Mouse (Mus musculus): ENCODE results near the gene Shld1. TPM values are rescaled to one million over a fixed set of nuclear protein-coding genes. Genes with fewer than 3 reads are reported as not detected.

Shld1 gene
- total and polyA plus RNA-seq, 2 experiments = 8.7 to 14.1 TPM

- Histone ChIP-seq H3K27me3 (ENCODE audit: control insufficient read depth, insufficient read depth, low read length) (no peaks in the 10 kb centered on the region), H3K4me3 (ENCODE audit: insufficient read depth, low read depth, low read length) (no peak overlapping the region), H3K27ac (replicated peaks; ENCODE audit: insufficient read depth, low read depth, low read length) (no peak overlapping the region), H3K36me3 (ENCODE audit: control insufficient read depth, insufficient read depth, low read length) (no peaks in the 10 kb centered on the region), H3K4me1 (ENCODE audit: control insufficient read depth, insufficient read depth, low read length) (no peaks in the 10 kb centered on the region), H3K9ac (ENCODE audit: low read depth, low read length) (no peak overlapping the region), H3K79me2 (ENCODE audit: control insufficient read depth, insufficient read depth, low read length) (no peaks in the 10 kb centered on the region)
- no peak for TF ChIP-seq POLR2A (IDR thresholded peaks at IDR 0.05; ENCODE audit: extremely low read depth, insufficient read depth, low read length)
- no peak for TF ChIP-seq CTCF (IDR thresholded peaks at IDR 0.05; ENCODE audit: low read depth, low read length)
- no peak for DNase-seq (ENCODE audit: extremely low read depth, low read depth, low spot score)
- 80% methylated on average over 8 of the region's 8 CpGs for WGBS
Measured at GRCm38 (mm10) chr2:132741862-132742347, 55.2 kb downstream of the Shld1 start.

GRCm38 (mm10) chr2:132744866-132745265 lies 58.1 kb downstream of the Shld1 start:
- no peak for DNase-seq (ENCODE audit: extremely low read depth, low read depth, low spot score)
- no peaks in the 10 kb centered on the region for H3K4me1 ChIP-seq (ENCODE audit: control insufficient read depth, insufficient read depth, low read length)
- no peaks in the 10 kb centered on the region for H3K27me3 ChIP-seq (ENCODE audit: control insufficient read depth, insufficient read depth, low read length)
- no peaks in the 10 kb centered on the region for H3K79me2 ChIP-seq (ENCODE audit: control insufficient read depth, insufficient read depth, low read length)
- no peak for TF ChIP-seq CTCF (IDR thresholded peaks at IDR 0.05; ENCODE audit: low read depth, low read length)
- TF ChIP-seq POLR2A (IDR thresholded peaks at IDR 0.05; ENCODE audit: extremely low read depth, insufficient read depth, low read length) = no peak
- 93% methylated on average over 5 of the region's 5 CpGs for WGBS
- H3K9ac ChIP-seq (ENCODE audit: low read depth, low read length) = no peak overlapping the region
- H3K36me3 ChIP-seq (ENCODE audit: control insufficient read depth, insufficient read depth, low read length) = no peaks in the 10 kb centered on the region; the same call in 1 of the 2 replicates
- no peak overlapping the region for H3K4me3 ChIP-seq (ENCODE audit: insufficient read depth, low read depth, low read length)
- H3K27ac ChIP-seq (replicated peaks; ENCODE audit: insufficient read depth, low read depth, low read length) = no peak overlapping the region

- no peaks in the 10 kb centered on the region for H3K27me3 ChIP-seq (ENCODE audit: control insufficient read depth, insufficient read depth, low read length)
- no peak for DNase-seq (ENCODE audit: extremely low read depth, low read depth, low spot score)
- no peak overlapping the region for H3K4me3 ChIP-seq (ENCODE audit: insufficient read depth, low read depth, low read length)
- H3K4me1 ChIP-seq (ENCODE audit: control insufficient read depth, insufficient read depth, low read length) = no peaks in the 10 kb centered on the region
- no peaks in the 10 kb centered on the region; the same call in 1 of the 2 replicates for H3K36me3 ChIP-seq (ENCODE audit: control insufficient read depth, insufficient read depth, low read length)
- H3K9ac ChIP-seq (ENCODE audit: low read depth, low read length) = no peak overlapping the region
- no peaks in the 10 kb centered on the region for H3K79me2 ChIP-seq (ENCODE audit: control insufficient read depth, insufficient read depth, low read length)
- WGBS = 93% methylated on average over 3 of the region's 3 CpGs
- no peak for TF ChIP-seq CTCF (IDR thresholded peaks at IDR 0.05; ENCODE audit: low read depth, low read length)
- no peak for TF ChIP-seq POLR2A (IDR thresholded peaks at IDR 0.05; ENCODE audit: extremely low read depth, insufficient read depth, low read length)
- no peak overlapping the region for H3K27ac ChIP-seq (replicated peaks; ENCODE audit: insufficient read depth, low read depth, low read length)
Measured at GRCm38 (mm10) chr2:132746108-132746507, 59.4 kb downstream of the Shld1 start.

DNA sequence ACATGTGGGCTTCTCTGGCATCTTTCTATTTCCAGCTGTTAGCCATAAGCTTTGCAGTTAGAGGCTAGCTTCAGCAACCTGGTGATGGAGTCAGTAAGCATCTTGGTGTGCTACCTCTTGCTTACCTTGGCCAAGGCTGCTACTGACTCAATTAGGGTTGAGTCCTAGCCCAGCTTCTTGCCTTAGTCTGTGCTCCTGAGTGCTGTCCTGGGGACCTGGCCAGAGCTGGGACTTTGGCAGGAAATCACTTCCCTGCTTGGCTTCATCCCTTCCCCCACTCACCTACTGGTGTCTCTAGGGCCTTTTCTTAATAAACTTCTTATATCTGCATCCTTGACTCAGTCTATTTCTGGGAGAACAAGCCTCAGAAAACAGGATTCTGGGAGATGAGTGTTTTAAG lies 64.0 kb downstream of the Shld1 start:
- Histone ChIP-seq H3K27me3 (ENCODE audit: control insufficient read depth, insufficient read depth, low read length) (no peaks in the 10 kb centered on the region), H3K27ac (replicated peaks; ENCODE audit: insufficient read depth, low read depth, low read length) (no peak overlapping the region), H3K9ac (ENCODE audit: low read depth, low read length) (no peak overlapping the region), H3K79me2 (ENCODE audit: control insufficient read depth, insufficient read depth, low read length) (no peaks in the 10 kb centered on the region), H3K4me1 (ENCODE audit: control insufficient read depth, insufficient read depth, low read length) (no peaks in the 10 kb centered on the region), H3K36me3 (ENCODE audit: control insufficient read depth, insufficient read depth, low read length) (no peaks in the 10 kb centered on the region; the same call in 1 of the 2 replicates), H3K4me3 (ENCODE audit: insufficient read depth, low read depth, low read length) (no peak overlapping the region)
- TF ChIP-seq POLR2A (IDR thresholded peaks at IDR 0.05; ENCODE audit: extremely low read depth, insufficient read depth, low read length) (no peak), CTCF (IDR thresholded peaks at IDR 0.05; ENCODE audit: low read depth, low read length) (no peak)
- no peak for DNase-seq (ENCODE audit: extremely low read depth, low read depth, low spot score)

DNA sequence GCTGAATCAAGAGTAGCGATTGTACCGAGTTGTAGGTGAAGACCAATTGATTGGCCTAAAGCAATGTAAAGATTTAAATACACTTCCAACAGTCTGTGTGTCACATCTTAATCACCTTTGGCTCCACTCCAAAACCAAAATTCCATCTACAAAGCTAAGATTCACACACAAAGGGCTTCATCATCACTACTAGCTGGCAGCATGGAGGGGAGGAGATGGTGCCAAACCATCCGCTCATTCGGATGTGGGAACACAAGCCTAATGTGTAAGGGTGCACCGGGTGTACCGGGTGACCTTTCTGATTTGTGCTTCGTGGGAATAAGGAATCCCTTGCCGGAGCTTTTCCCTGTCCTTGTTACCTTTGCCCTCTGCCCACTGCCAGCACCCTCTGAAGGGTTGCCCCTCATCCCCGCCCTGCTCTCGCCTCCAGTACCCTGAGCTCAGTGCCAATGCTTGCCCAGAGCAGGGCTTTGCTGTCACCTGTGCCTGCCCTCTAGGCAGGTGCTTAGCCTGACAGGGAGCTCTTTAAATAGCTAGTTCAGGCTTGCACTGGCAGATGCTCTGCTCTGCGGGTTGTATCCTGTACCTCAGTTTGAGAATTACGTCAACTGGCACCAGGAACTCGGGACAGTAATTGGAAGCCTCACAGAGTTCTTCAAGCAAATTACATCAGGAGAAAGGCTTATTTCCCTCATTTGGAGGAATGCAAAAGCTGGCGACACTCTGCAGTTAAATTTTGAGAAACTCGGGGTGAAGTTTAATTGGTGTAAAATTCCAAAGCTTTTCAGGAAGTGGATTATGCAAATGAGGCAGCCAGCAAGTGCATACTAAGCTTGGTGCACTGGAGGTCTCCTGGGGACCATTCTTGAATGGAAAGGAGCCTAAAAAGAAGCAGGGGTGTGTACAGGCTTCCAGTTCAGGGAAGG lies 64.7 kb downstream of the Shld1 start:
- no peaks in the 10 kb centered on the region for H3K4me1 ChIP-seq (ENCODE audit: control insufficient read depth, insufficient read depth, low read length)
- no peaks in the 10 kb centered on the region for H3K27me3 ChIP-seq (ENCODE audit: control insufficient read depth, insufficient read depth, low read length)
- H3K27ac ChIP-seq (replicated peaks; ENCODE audit: insufficient read depth, low read depth, low read length) = no peak overlapping the region
- no peak overlapping the region for H3K4me3 ChIP-seq (ENCODE audit: insufficient read depth, low read depth, low read length)
- no peak for TF ChIP-seq CTCF (IDR thresholded peaks at IDR 0.05; ENCODE audit: low read depth, low read length)
- H3K79me2 ChIP-seq (ENCODE audit: control insufficient read depth, insufficient read depth, low read length) = no peaks in the 10 kb centered on the region
- no peaks in the 10 kb centered on the region; the same call in 1 of the 2 replicates for H3K36me3 ChIP-seq (ENCODE audit: control insufficient read depth, insufficient read depth, low read length)
- no peak overlapping the region for H3K9ac ChIP-seq (ENCODE audit: low read depth, low read length)
- WGBS = 88% methylated on average over 15 of the region's 15 CpGs
- DNase-seq (ENCODE audit: extremely low read depth, low read depth, low spot score) = no peak

- no peak overlapping the region for H3K4me3 ChIP-seq (ENCODE audit: insufficient read depth, low read depth, low read length)
- no peaks in the 10 kb centered on the region for H3K79me2 ChIP-seq (ENCODE audit: control insufficient read depth, insufficient read depth, low read length)
- no peak overlapping the region for H3K27ac ChIP-seq (replicated peaks; ENCODE audit: insufficient read depth, low read depth, low read length)
- WGBS = 79% methylated on average over 2 of the region's 2 CpGs
- no peak for DNase-seq (ENCODE audit: extremely low read depth, low read depth, low spot score)
- H3K9ac ChIP-seq (ENCODE audit: low read depth, low read length) = no peak overlapping the region
- H3K4me1 ChIP-seq (ENCODE audit: control insufficient read depth, insufficient read depth, low read length) = no peaks in the 10 kb centered on the region
- TF ChIP-seq POLR2A (IDR thresholded peaks at IDR 0.05; ENCODE audit: extremely low read depth, insufficient read depth, low read length) (no peak), CTCF (IDR thresholded peaks at IDR 0.05; ENCODE audit: low read depth, low read length) (no peak)
- H3K36me3 ChIP-seq (ENCODE audit: control insufficient read depth, insufficient read depth, low read length) = no peaks in the 10 kb centered on the region; the same call in 1 of the 2 replicates
- H3K27me3 ChIP-seq (ENCODE audit: control insufficient read depth, insufficient read depth, low read length) = no peaks in the 10 kb centered on the region
Measured at GRCm38 (mm10) chr2:132752398-132752797, 65.7 kb downstream of the Shld1 start.
